Mouse (Mus musculus): ENCODE data around the gene Hey2.

GRCm38 (mm10) chr10:30840824-30841223 is 1.8 kb downstream of the Hey2 start:
- TF ChIP-seq POLR2A (IDR thresholded peaks at IDR 0.05; ENCODE audit: borderline replicate concordance, extremely low read depth, low read depth, low read length) (no peak), CTCF (IDR thresholded peaks at IDR 0.05; ENCODE audit: insufficient read depth, low read length) (no peak)

Data from lung, adult 2 months (tissue).